Mouse (Mus musculus) lung, postnatal 0 days (tissue): ENCODE measurements at regions not wholly inside any gene's neighbourhood (a gene's known extent, or its start where the extent isn't known, plus 50 kb on each side); places are given as distances from the start of the nearest gene placed in this dataset.

Experiments used
- CTCF ChIP-seq: IDR thresholded peaks from 2 replicates; pipeline ENCODE4 v1.5.1; 2016; ENCODE audit warnings: antibody characterized with exemption, mild to moderate bottlenecking
- EP300 ChIP-seq: IDR thresholded peaks from 2 replicates; pipeline ENCODE4 v1.6.1; 2016; ENCODE audit warnings: antibody characterized with exemption, mild to moderate bottlenecking, control low read depth

DNA sequence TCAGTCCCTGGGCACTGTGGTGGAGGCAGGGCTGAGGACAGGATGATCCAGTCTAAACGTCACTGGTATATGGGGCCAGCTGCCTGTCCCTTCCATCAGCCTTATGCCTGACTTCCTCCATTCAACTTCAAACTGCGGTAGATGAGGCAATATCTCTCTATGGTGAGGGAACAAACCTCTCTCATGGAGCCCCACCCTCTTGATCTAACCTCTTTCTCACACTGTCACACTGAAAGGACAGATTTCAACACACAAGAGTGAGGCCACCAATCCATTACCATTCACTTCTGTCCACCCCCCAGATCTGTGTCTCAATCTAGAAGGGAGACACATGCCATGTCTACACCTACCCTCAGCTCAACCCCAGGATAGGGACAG, 92.5 kb upstream of the Smad3 start:
- TF ChIP-seq CTCF (no peak), EP300 (no peak)
